Mouse (Mus musculus): Measurements from ENCODE around the gene Elf2. TPM values are rescaled to one million over a fixed set of nuclear protein-coding genes. Genes with fewer than 3 reads are reported as not detected.

Gene Elf2
- polyA plus RNA-seq, 1 experiment from 2014 or later: 44.2 TPM

DNA sequence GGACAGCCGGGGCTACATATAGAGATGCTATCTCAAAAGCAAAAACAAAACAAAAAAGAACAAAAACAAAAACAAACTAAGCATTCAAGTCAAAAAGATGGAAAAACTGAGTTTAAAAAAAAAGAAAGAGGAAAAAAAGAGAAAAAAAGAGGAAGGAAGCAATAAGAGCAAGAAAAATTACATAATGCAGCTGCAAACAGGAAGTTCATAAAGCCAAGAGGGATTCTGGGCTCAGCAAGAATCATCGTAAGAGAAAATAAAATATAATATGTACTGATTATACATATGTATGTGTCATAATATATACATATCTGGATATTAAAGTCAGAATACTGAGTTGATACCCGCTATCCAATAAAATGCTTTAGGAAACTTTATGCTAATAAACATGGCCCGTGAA lies 58.7 kb downstream of the Elf2 start:
- H3K4me3 ChIP-seq: no peak overlapping the region
- H3K4me1 ChIP-seq: peaks cover 16% of the 10 kb centered on the region
- peaks cover 9% of the 10 kb centered on the region for H3K36me3 ChIP-seq (replicated peaks)
- no peak overlapping the region for H3K27ac ChIP-seq
- WGBS: 93% methylated on average over 4 of the region's 4 CpGs
- no peak for DNase-seq (ENCODE audit: extremely low spot score, low spot score)
- no peaks in the 10 kb centered on the region for H3K27me3 ChIP-seq (ENCODE audit: poor library complexity, severe bottlenecking)
- H3K9me3 ChIP-seq: no peaks in the 10 kb centered on the region

DNA sequence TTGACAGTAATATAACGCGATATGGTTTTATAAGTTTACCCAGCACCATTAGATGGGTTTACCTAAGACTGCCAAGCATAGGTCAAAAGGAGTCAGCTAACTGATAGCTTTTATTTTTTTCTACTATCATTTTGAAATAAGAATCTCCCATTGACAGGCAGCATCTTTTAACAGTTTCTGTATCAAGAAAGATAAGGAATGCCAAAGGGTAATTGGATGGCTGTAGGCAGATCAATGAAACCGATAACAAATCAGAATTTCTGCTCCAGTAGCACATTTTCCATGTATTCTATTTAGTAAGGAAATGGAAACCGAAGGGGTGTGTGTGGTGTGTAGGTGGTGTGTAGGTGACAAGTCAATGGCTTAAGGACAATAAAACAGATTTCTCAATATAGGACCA lies 62.0 kb downstream of the Elf2 start:
- peaks cover 30% of the 10 kb centered on the region for H3K4me1 ChIP-seq
- 78% methylated on average over 4 of the region's 4 CpGs for WGBS
- peaks cover under 1% of the 10 kb centered on the region; the same call in 1 of the 2 replicates for H3K36me3 ChIP-seq (replicated peaks)
- no peak for DNase-seq (ENCODE audit: extremely low spot score, low spot score)
- no peaks in the 10 kb centered on the region for H3K27me3 ChIP-seq (ENCODE audit: poor library complexity, severe bottlenecking)
- H3K9me3 ChIP-seq: no peaks in the 10 kb centered on the region
- H3K4me3 ChIP-seq: peak overlapping the region; percentile 99; the same call in 1 of the 2 replicates
- H3K27ac ChIP-seq: no peak overlapping the region

DNA sequence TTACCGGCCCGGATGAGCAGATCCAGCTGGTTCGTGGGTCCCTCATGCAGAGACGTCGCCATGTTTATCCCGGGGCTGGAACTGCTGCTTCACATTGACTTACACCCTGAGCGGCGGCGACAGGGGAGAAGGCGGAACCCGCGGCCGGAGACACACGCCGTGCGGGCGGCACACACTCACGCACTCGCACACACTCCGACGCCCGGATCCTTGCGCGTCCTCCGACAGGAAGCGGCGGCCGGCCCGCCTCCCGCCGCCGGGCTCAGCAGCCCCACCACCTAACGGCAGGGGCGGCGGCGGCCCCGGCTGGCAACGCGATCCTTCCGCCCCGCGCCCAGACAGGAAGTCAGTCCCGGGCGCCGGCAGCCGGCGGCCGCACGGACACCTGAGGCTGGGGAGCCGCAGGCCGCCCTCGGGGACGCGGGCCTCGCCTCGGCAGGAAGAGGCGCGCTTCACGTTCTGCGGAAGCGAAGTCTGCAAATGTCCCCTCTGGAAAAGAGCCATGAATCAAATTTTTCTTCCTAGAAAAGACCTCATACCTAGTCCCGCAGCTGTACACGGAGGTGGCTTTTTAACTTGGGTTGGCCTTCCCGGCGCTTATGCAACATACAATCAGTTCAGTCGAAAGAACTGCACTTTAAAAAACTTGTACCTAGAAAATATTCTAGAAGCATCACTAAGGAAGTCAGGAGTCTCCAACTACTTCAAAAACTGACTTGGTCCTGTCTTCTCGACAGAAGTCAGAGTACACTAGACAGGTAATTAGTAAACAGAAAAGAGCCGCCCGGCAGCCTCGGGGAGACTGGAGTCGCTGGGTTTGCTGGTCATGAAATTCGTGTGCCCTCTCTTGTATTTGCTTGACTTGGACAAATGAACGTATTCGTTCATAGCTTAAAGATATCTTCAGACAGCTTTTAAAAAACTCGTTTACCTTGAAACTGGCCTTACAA lies 63.0 kb downstream of the Elf2 start:
- Histone ChIP-seq H3K4me3 (peak overlapping the region; percentile 99), H3K9me3 (no peaks in the 10 kb centered on the region), H3K36me3 (replicated peaks) (peaks cover 6% of the 10 kb centered on the region), H3K4me1 (peaks cover 30% of the 10 kb centered on the region), H3K27me3 (ENCODE audit: poor library complexity, severe bottlenecking) (no peaks in the 10 kb centered on the region), H3K27ac (peak overlapping the region; percentile 98)
- DNase-seq (ENCODE audit: extremely low spot score, low spot score): peak; percentile 78
- WGBS: under 1% methylated on average over 75 of the region's 75 CpGs

DNA sequence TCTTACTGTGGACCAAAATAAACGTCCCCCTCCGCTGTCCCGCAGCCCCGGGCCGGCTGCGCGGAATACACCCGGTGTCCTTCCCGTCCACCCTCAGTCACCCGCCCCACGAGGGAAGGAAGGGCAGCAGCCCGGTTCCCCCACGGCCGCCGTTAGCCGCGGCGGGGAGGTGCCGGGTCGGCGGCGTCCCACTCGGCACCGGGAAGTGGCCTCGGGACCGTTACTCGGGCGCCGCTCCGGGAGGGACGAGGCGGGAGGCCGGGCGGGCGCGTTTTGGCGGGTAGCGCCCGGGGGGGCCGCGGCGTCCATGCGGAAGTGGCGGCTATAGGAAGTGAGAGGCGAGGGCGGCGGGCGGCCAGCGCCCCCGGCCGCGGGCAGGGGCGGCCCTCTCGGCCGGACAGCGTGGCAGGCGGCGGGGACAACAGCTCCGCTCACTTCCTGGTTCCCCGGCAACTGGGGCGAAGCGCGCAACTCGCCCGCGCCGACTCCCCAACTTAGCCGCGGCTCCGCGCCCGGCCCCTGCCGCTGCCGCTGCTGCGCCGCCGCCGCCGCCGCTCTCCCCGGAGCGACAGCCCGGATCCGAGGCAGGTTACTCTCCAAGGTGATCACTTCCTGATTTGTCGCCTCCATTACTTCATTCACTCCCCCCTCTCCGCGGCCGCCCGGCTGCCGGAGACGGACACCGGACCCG lies 63.9 kb downstream of the Elf2 start:
- Histone ChIP-seq H3K27ac (peak overlapping the region; percentile 98), H3K9me3 (no peaks in the 10 kb centered on the region), H3K4me1 (peaks cover 30% of the 10 kb centered on the region), H3K4me3 (peak overlapping the region; percentile 99), H3K36me3 (replicated peaks) (peaks cover 6% of the 10 kb centered on the region), H3K27me3 (ENCODE audit: poor library complexity, severe bottlenecking) (no peaks in the 10 kb centered on the region)
- WGBS: under 1% methylated on average over 89 of the region's 93 CpGs
- peak; percentile 58 for DNase-seq (ENCODE audit: extremely low spot score, low spot score)

DNA sequence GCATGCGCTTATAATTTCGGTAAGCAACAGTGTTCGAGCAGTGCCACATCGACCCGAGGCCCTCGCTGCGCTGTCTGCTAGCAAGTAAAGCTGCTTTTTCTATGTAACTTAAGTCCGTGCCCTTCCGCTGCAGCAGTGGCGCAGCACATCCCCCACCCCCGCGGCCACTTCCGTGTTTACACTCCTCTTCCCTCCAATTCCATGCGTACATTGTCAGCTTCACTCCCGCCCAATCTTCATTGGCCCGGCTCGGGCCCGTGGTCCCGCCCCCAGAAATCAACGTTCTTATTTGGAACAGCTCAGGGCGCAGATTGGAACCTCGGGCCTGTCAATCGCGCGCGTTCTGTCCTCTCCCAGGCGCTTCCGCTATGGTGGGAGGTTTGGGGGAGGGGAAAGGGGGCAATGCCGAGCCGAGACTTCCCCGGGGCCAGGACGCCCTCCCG lies 64.5 kb downstream of the Elf2 start:
- H3K36me3 ChIP-seq (replicated peaks): peaks cover 6% of the 10 kb centered on the region
- H3K9me3 ChIP-seq: no peaks in the 10 kb centered on the region
- no peaks in the 10 kb centered on the region for H3K27me3 ChIP-seq (ENCODE audit: poor library complexity, severe bottlenecking)
- peak; percentile 99 for DNase-seq (ENCODE audit: extremely low spot score, low spot score)
- peaks cover 30% of the 10 kb centered on the region for H3K4me1 ChIP-seq
- under 1% methylated on average over 32 of the region's 33 CpGs for WGBS
- peak overlapping the region; percentile 99 for H3K4me3 ChIP-seq
- peak overlapping the region; percentile 98 for H3K27ac ChIP-seq

DNA sequence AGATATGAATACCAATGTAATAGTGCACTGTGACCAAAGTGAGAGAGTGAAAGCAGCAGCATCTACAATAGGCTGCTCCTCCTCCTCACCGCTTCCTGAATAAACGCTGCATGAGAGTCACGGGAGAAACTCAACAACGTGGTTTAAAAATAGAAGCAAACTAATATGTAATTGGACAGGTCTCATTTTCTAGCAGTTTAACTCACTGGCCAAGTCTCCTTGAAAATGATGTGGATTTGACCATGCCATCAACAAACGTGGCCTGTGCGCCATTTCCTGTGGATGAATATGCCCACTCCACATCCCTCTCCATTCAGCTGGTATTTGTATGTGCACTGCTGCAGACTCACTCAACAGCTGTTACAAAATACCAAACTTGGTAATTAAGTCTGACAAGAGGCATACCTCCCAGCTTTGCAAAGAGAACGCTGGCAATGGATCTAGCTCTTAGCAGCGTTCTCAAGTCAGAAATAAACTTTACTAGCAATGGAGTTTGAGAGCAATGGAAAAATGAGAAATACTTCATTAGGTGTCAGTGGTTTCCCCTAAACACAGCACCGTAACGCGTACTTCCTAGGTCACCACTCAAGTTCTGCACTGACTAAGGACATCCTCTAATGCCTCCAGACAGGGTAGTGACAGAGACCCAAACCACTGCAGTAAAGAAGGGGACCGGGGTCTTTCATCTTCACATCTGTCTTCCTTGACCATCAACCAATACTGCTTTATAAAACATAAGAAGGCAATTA lies 70.2 kb downstream of the Elf2 start:
- no peak overlapping the region for H3K27ac ChIP-seq
- no peaks in the 10 kb centered on the region for H3K9me3 ChIP-seq
- peaks cover 20% of the 10 kb centered on the region for H3K36me3 ChIP-seq (replicated peaks)
- H3K27me3 ChIP-seq (ENCODE audit: poor library complexity, severe bottlenecking): no peaks in the 10 kb centered on the region
- no peak overlapping the region for H3K4me3 ChIP-seq
- peaks cover 6% of the 10 kb centered on the region for H3K4me1 ChIP-seq
- WGBS: 93% methylated on average over 12 of the region's 12 CpGs
- DNase-seq (ENCODE audit: extremely low spot score, low spot score): peak; percentile 5

DNA sequence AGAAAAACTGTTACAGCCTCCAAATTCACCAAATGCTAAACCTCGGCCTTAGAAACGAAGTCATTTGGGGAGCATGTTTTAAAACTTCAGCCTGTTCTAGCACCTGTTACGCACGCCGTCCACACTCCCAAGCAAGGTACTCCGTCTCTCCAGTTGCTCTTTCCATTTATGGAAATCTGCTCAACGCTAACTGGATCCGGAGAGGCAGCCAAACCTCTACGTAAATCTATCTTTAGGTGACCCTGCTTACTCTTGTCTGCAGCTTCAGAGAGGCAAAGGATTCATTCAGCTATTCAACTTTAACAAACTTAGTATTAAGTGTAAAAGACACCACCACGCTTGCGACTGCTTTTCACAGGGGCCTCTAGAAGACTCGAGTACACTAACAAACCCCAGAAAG lies 72.0 kb downstream of the Elf2 start:
- Histone ChIP-seq H3K9me3 (no peaks in the 10 kb centered on the region), H3K4me1 (no peaks in the 10 kb centered on the region), H3K4me3 (no peak overlapping the region), H3K36me3 (replicated peaks) (peaks cover 38% of the 10 kb centered on the region), H3K27ac (no peak overlapping the region), H3K27me3 (ENCODE audit: poor library complexity, severe bottlenecking) (no peaks in the 10 kb centered on the region)
- DNase-seq (ENCODE audit: extremely low spot score, low spot score): peak; percentile 7
- 91% methylated on average over 12 of the region's 12 CpGs for WGBS

DNA sequence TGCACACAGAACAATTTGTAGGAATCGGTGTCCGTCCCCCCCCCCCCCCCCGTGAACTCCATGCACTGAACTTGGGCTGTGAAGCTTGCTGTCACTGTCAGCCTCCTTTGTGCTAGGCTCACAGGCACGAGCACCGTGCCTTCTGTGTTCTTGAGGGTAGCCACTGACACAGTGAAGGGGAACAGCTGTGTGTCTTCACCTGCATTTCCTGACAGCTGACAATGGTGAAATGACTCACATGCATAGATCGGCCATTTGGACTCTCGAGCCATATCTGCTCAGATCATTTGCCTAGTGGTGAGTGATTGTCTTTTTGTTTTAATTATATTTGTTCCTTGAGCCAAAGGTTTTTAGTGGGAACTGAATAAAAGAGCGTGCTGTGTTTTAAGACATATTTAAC lies 77.5 kb downstream of the Elf2 start:
- peak; percentile 10 for DNase-seq (ENCODE audit: extremely low spot score, low spot score)
- Histone ChIP-seq H3K9me3 (no peaks in the 10 kb centered on the region), H3K4me1 (no peaks in the 10 kb centered on the region), H3K4me3 (no peak overlapping the region), H3K27me3 (ENCODE audit: poor library complexity, severe bottlenecking) (no peaks in the 10 kb centered on the region), H3K36me3 (replicated peaks) (peaks cover 86% of the 10 kb centered on the region), H3K27ac (no peak overlapping the region)
- WGBS: 97% methylated on average over 8 of the region's 8 CpGs

DNA sequence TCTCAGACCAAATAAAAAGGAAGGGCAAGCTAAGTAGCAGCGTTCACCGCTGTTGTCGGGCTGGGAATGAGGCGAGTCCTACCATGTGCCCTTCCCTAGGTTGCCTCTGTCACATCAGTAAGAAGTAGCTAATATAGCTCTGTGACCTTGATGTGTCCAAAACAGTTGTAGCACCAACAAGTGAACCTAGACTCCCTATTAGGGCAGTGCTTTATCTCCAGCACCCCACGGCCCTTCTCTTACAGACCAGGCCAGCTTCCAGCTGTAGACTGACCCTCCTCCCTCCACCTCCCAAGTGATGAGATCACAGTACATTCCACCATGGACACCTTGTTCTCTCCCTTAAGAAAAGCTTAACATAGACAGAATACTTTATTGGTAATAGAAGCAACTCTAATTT lies 82.4 kb downstream of the Elf2 start:
- H3K4me1 ChIP-seq: no peaks in the 10 kb centered on the region
- H3K27ac ChIP-seq: no peak overlapping the region
- WGBS: 92% methylated on average over 5 of the region's 5 CpGs
- no peaks in the 10 kb centered on the region for H3K27me3 ChIP-seq (ENCODE audit: poor library complexity, severe bottlenecking)
- peaks cover 98% of the 10 kb centered on the region for H3K36me3 ChIP-seq (replicated peaks)
- H3K9me3 ChIP-seq: no peaks in the 10 kb centered on the region
- H3K4me3 ChIP-seq: no peak overlapping the region
- DNase-seq (ENCODE audit: extremely low spot score, low spot score): no peak

DNA sequence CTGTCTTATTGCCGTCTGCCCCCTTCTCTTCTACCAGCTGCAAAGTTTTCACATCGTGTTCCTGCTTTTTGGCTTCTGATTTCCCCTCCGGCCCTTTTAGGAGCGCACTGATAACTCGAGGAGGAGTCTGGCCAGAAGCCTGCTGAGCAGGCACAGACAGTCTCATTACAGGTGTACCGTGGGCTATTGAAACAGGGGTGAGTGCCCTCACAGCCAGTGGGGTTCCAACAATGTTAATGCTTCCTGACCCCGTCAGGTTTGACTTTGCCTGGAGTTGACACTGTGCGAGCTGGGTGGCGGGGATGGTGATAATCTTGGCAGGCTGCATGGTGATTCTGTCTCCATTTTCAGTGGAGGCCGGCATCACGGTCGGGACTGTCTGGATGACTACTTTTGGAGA lies 84.0 kb downstream of the Elf2 start:
- WGBS: 89% methylated on average over 12 of the region's 12 CpGs
- Histone ChIP-seq H3K9me3 (no peaks in the 10 kb centered on the region), H3K36me3 (replicated peaks) (peaks cover 98% of the 10 kb centered on the region), H3K27me3 (ENCODE audit: poor library complexity, severe bottlenecking) (no peaks in the 10 kb centered on the region), H3K27ac (no peak overlapping the region), H3K4me1 (no peaks in the 10 kb centered on the region), H3K4me3 (no peak overlapping the region)
- peak; percentile 10 for DNase-seq (ENCODE audit: extremely low spot score, low spot score)

DNA sequence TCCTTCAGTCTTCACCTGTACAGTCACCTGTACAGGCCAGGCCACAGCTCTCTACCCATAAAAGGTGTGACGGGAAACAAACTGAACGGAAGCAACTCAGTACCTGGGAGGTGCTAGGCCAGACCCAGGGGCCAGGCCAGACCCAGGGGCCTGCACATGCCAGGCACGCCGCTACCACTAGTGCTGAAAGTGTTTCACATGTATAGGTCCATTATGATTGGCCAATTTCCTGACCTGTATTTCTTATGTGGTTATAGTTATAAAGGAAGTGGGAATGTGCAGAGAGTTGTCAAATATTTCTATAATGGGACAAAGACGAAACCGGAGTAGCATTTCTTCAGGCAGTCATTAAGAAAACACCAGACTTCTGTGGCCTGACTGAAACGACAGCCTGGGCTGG lies 85.7 kb downstream of the Elf2 start:
- H3K27ac ChIP-seq: no peak overlapping the region
- H3K9me3 ChIP-seq: no peaks in the 10 kb centered on the region
- H3K36me3 ChIP-seq (replicated peaks): peaks cover 99% of the 10 kb centered on the region
- no peaks in the 10 kb centered on the region for H3K4me1 ChIP-seq
- DNase-seq (ENCODE audit: extremely low spot score, low spot score): peak; percentile 3
- 93% methylated on average over 7 of the region's 7 CpGs for WGBS
- no peaks in the 10 kb centered on the region for H3K27me3 ChIP-seq (ENCODE audit: poor library complexity, severe bottlenecking)
- H3K4me3 ChIP-seq: no peak overlapping the region

DNA sequence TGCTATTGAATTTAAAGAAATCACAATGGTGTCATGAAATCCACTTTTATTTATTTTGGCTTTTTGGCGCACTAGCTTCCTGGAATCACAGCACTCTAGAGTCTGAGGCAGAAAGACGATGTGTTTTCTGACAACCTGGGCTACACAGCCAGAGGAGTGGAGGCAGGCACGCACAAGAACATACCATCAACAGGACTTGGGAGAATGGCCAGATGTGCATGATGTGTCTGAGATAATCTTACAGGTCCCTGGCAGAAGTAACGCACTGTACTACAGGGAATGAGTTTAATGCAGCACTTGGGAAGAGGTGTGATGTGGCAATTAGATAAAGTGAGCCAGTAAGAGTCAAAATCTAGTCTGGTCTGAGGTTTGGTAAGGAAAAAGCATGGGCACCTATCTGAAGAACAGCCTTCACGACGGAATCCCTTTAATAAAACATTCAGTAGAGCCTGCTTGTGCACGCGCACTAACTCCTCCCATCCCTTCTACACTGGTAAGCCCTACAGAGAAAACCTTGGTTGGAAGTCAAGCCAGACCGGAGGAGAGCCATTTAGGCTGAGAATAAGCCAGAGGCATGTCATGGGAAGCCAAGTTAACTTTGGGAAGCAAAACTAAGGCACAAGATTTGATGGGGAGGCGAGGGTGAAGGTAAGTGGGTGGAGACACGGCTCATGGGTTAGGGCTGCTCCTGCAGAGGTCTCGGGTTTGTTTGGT lies 87.6 kb downstream of the Elf2 start:
- Histone ChIP-seq H3K27me3 (ENCODE audit: poor library complexity, severe bottlenecking) (no peaks in the 10 kb centered on the region), H3K27ac (no peak overlapping the region), H3K4me1 (no peaks in the 10 kb centered on the region), H3K9me3 (no peaks in the 10 kb centered on the region), H3K36me3 (replicated peaks) (peaks cover 100% of the 10 kb centered on the region), H3K4me3 (no peak overlapping the region)
- 94% methylated on average over 12 of the region's 12 CpGs for WGBS
- no peak for DNase-seq (ENCODE audit: extremely low spot score, low spot score)

Data from forebrain, embryonic 10.5 days (tissue).